Mouse (Mus musculus) thymus, postnatal 0 days (tissue): Measurements from ENCODE around the gene Tmem80. TPM values are rescaled to one million over a fixed set of nuclear protein-coding genes. Genes with fewer than 3 reads are reported as not detected.

Experiments
- DNase-seq: peaks from one replicate; pipeline ENCODE4 v3.0.0-alpha.2; 2015; ENCODE audit warnings: low spot score
- polyA plus RNA-seq: library from polyadenylated mRNA; unstranded; fragments of >200 nt; fragmentation: Nextera tagmentation; extraction: Ambion mirVana; gene quantifications from 2 replicates; pipeline ENCODE4 v1.2.1, GENCODE M21; 2015

The Tmem80 gene
- polyA plus RNA-seq, 1 experiment from 2014 or later: 45.6 TPM

DNA sequence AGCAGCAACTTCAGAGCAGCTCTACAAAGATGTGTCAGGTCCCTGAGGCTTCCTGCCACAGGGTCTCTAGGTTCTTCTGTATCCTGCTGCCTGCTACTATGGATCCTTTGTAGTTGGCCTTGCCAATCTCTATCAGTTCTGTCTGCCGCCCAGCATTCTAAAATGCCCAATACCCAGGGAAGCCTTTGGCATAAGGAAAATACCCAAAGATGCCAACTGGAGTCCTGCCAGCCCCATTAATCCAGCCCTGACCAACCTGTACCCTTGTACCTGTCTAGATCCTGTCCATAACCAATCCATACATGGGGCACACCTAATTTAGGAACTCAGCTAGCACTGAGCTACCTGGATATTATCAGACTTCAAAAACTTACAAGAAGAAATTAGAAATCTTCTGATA is 2.9 kb upstream of the Tmem80 start:
- DNase-seq: no peak

GRCm38 (mm10) chr7:141326546-141327446 is 743 bp upstream of the Tmem80 start:
- peak; percentile 11 for DNase-seq

DNA sequence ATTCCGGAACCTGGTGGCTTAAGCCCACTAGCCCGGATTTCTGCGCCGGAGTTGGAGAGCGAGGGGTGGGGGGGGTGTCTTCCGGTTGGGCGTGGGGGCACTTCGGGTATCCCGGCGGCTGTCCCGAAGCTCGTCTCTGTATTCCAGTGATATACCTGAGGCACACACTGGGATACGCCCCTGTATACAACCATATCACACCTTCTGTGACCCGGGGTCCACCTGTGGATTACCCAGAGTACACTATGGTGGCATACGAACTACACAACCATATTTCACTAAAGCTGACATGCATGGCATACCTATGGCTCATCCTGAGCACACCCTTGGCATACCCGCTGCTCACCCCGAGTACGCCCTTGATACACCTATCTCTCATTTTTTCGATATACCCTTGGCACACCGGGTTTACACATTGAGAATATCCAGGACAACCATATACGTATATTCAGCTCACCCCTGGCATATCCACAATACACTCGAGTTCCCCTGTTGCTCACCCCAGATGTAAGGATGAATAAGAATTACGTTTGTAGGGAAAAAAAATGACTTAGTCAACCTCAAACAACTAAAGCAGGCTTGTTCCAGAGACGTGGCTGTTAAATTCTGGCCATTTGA is 943 bp downstream of the Tmem80 start:
- no peak for DNase-seq

GRCm38 (mm10) chr7:141330706-141331105 is 3.2 kb downstream of the Tmem80 start:
- DNase-seq: no peak

DNA sequence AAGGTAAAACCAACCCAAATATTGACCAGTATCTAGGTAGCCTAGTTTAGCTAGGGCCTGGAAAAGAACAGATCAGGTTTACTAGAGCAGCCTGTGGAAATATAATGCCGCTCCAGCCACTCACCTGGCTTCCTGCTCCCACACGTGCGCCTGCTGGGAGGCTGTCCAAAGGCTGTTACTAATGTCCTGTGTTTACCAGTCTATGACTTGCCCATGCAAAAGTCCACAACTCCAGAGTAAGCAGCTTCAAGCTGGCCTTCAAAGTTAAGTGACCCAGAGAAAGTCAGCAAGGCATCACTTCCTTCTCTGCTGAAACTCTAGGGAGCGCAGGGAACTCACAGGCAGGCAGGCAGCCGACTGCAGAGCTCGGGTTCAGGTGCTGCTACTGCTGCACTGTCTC is 4.5 kb downstream of the Tmem80 start:
- no peak for DNase-seq

DNA sequence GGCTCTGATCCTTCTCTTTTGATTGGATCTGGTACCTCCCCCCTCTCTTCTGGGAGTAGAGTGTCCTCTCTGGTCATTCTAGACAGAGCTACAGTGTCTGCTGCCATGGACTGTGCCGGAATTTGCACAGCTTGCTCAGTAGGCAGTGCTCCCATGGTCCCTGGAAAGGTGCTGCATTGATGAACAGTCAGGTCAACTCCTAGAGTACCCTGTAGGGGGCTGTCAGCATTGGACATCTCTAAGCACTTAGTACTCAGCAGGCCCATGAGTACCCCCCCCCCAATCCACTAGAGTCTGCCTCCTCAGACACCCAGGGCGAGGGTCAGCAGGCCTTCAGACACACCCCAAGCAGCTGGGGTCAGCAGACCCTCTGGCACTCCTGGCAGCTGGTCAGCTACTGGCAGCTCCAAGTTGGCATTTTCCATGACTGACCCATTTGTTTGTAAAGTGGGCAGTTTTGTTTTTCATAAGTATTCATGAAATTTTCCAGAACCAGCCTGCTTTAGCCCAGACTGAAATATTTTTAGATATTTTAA is 7.6 kb downstream of the Tmem80 start:
- DNase-seq: no peak

DNA sequence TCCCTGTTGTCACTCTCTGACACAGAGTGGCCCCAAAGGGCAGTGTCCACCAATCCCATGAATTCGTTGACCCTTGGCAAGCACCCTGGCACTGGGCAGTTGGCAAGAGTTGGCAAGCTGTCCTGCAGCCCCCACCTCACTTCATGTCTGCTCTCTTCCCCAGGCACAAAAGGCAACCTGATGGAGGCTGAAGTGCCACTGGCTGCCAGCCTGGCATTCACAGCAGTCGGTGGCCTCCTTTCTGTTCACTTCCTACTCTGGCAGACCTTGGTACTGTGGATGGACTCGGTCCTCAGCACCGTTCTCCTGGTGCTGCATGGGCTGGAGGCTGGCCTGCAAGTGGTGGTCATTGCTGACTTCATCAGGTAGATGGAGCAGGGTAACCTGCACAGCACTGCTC is 8.1 kb downstream of the Tmem80 start:
- no peak for DNase-seq

GRCm38 (mm10) chr7:141336296-141336695 is 8.8 kb downstream of the Tmem80 start:
- DNase-seq: no peak

GRCm38 (mm10) chr7:141337716-141338416 is 10.3 kb downstream of the Tmem80 start:
- DNase-seq: no peak

GRCm38 (mm10) chr7:141338576-141339131 is 11.1 kb downstream of the Tmem80 start, which contains the start of gene Eps8l2:
Gene Eps8l2, plus strand, starts transcription at chr7:141338880.
- DNase-seq: peak; percentile 43

GRCm38 (mm10) chr7:141339215-141339920 is 11.8 kb downstream of the Tmem80 start:
- no peak for DNase-seq

- no peak for DNase-seq
Observed at GRCm38 (mm10) chr7:141340023-141340422, 12.5 kb downstream of the Tmem80 start.

DNA sequence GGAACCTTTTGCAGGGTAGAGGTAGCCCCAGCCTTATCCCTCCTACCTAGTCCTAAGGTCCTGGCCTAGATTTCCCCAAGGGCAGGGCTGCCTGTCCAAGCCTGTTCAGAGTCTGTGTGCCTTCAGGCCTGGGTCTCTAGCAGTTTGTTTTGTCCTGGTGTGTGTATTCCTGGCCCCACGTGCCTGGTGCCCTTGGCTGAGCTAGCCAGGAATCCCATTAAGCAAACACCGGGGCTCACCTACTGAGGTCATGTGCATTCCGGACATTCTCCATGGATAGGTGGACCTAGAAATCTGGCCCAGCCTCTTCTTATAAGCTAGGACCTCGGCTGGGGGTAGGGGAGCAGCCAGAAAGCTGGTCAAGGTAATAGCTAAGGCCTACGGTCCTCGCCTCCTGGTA is 12.9 kb downstream of the Tmem80 start:
- no peak for DNase-seq

- no peak for DNase-seq
Observed at GRCm38 (mm10) chr7:141341689-141342226, 14.2 kb downstream of the Tmem80 start.

- DNase-seq: no peak
Observed at GRCm38 (mm10) chr7:141343230-141343629, 15.7 kb downstream of the Tmem80 start.

GRCm38 (mm10) chr7:141343696-141344095 is 16.2 kb downstream of the Tmem80 start:
- no peak for DNase-seq

GRCm38 (mm10) chr7:141344787-141345186 is 17.2 kb downstream of the Tmem80 start:
- no peak for DNase-seq

- DNase-seq: no peak
Observed at GRCm38 (mm10) chr7:141351061-141351460, 23.5 kb downstream of the Tmem80 start.

GRCm38 (mm10) chr7:141355051-141355450 is 27.5 kb downstream of the Tmem80 start:
- DNase-seq: no peak

DNA sequence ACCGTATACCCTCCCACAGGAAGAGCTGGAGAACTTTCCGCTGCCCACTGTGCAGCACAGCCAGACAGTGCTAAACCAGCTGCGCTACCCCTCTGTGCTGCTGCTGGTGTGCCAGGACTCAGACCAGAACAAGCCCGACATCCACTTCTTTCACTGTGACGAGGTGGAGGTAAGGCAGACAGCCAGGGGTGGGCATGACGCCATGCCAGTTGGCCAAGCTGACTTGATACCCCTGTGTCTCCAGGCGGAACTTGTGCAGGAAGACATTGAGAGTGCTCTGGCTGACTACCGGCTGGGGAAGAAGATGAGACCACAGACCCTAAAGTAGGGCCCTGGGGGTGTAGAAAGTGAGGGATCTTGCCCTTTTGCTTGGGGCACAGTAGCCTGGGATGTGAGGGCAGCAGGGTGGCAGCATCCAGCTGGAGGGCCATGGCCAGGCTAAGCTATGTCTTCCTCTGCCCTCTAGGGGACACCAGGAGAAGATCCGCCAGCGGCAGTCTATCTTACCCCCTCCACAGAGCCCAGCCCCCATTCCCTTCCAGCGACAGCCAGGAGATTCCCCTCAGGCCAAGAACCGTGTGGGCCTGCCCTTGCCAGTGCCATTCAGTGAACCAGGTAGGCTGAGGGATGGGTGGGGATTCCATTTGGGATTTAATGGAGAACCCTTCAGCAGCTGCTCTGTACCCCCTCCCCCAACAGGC is 28.2 kb downstream of the Tmem80 start:
- DNase-seq: no peak
